Mouse (Mus musculus): ENCODE data around the gene Sorcs3.

Sorcs3 gene

GRCm38 (mm10) chr19:48391551-48391950 lies 185.7 kb downstream of the Sorcs3 start:
- no peak for DNase-seq (ENCODE audit: low spot score)

GRCm38 (mm10) chr19:48404774-48405495 lies 199.1 kb downstream of the Sorcs3 start:
- DNase-seq (ENCODE audit: low spot score), result no peak

GRCm38 (mm10) chr19:48408221-48408620 lies 202.4 kb downstream of the Sorcs3 start:
- no peak for DNase-seq (ENCODE audit: low spot score)

- DNase-seq (ENCODE audit: low spot score), result no peak
These were observed 205.5 kb downstream of the Sorcs3 start for GRCm38 (mm10) chr19:48411332-48411731.

- no peak for DNase-seq (ENCODE audit: low spot score)
These were observed 208.0 kb downstream of the Sorcs3 start for GRCm38 (mm10) chr19:48413836-48414235.

- DNase-seq (ENCODE audit: low spot score), result no peak
These were observed 212.5 kb downstream of the Sorcs3 start for GRCm38 (mm10) chr19:48418356-48418755.

- DNase-seq (ENCODE audit: low spot score), result no peak
These were observed 223.4 kb downstream of the Sorcs3 start for GRCm38 (mm10) chr19:48429263-48429662.

GRCm38 (mm10) chr19:48429755-48430154 lies 223.9 kb downstream of the Sorcs3 start:
- DNase-seq (ENCODE audit: low spot score), result no peak

- DNase-seq (ENCODE audit: low spot score), result no peak
These were observed 224.5 kb downstream of the Sorcs3 start for GRCm38 (mm10) chr19:48430328-48430727.

- DNase-seq (ENCODE audit: low spot score), result no peak
These were observed 232.6 kb downstream of the Sorcs3 start for GRCm38 (mm10) chr19:48438450-48438849.

- no peak for DNase-seq (ENCODE audit: low spot score)
These were observed 255.3 kb downstream of the Sorcs3 start for GRCm38 (mm10) chr19:48461141-48461540.

GRCm38 (mm10) chr19:48462426-48462825 lies 256.6 kb downstream of the Sorcs3 start:
- DNase-seq (ENCODE audit: low spot score), result no peak

GRCm38 (mm10) chr19:48463494-48463893 lies 257.7 kb downstream of the Sorcs3 start:
- DNase-seq (ENCODE audit: low spot score), result no peak

- no peak for DNase-seq (ENCODE audit: low spot score)
These were observed 261.6 kb downstream of the Sorcs3 start for GRCm38 (mm10) chr19:48467471-48467870.

- no peak for DNase-seq (ENCODE audit: low spot score)
These were observed 264.1 kb downstream of the Sorcs3 start for GRCm38 (mm10) chr19:48469791-48470410.

- no peak for DNase-seq (ENCODE audit: low spot score)
These were observed 266.1 kb downstream of the Sorcs3 start for GRCm38 (mm10) chr19:48471927-48472326.

- no peak for DNase-seq (ENCODE audit: low spot score)
These were observed 270.1 kb downstream of the Sorcs3 start for GRCm38 (mm10) chr19:48475784-48476410.

- DNase-seq (ENCODE audit: low spot score), result no peak
These were observed 273.0 kb downstream of the Sorcs3 start for GRCm38 (mm10) chr19:48478864-48479263.

- no peak for DNase-seq (ENCODE audit: low spot score)
These were observed 277.1 kb downstream of the Sorcs3 start for GRCm38 (mm10) chr19:48482946-48483345.

GRCm38 (mm10) chr19:48491111-48491510 lies 285.3 kb downstream of the Sorcs3 start:
- no peak for DNase-seq (ENCODE audit: low spot score)

- no peak for DNase-seq (ENCODE audit: low spot score)
These were observed 298.2 kb downstream of the Sorcs3 start for GRCm38 (mm10) chr19:48503896-48504620.

GRCm38 (mm10) chr19:48523803-48524202 lies 318.0 kb downstream of the Sorcs3 start:
- DNase-seq (ENCODE audit: low spot score), result no peak
